Comparison of ENCODE assay signal across 8 mouse cellular contexts in genomic region chr1:119503808-119504207, GRCm38 (mm10). TPM values are rescaled to one million over a fixed set of nuclear protein-coding genes. Genes with fewer than 3 reads are reported as not detected.
DNase-seq lines count a peak whose midpoint lies in the region; ATAC-seq and TF ChIP-seq lines count a peak whose summit lies in the region.

No protein-coding gene starts in this region.

- H3K9me3 ChIP-seq in kidney, embryonic 16.5 days (ENCODE audit: low read length) = no peaks in the 10 kb centered on the region
- no peaks in the 10 kb centered on the region for H3K9me3 ChIP-seq in hindbrain, postnatal 0 days (ENCODE audit: low read length)

- peaks cover 14% of the 10 kb centered on the region for H3K36me3 ChIP-seq in kidney, embryonic 16.5 days (ENCODE audit: insufficient read depth, low read length)
- no peaks in the 10 kb centered on the region for H3K36me3 ChIP-seq in hindbrain, postnatal 0 days (ENCODE audit: insufficient read depth, low read length)
- H3K36me3 ChIP-seq in myocyte (ENCODE audit: control insufficient read depth, insufficient read depth) = no peaks in the 10 kb centered on the region

- H3K4me1 ChIP-seq in kidney, embryonic 16.5 days (ENCODE audit: insufficient read depth, low read length) = peaks cover 29% of the 10 kb centered on the region
- H3K4me1 ChIP-seq in cortical plate, adult 2 months (ENCODE audit: control insufficient read depth, insufficient read depth, low read length) = peaks cover 9% of the 10 kb centered on the region; the same call in 1 of the 2 replicates
- peaks cover 7% of the 10 kb centered on the region for H3K4me1 ChIP-seq in hindbrain, postnatal 0 days (ENCODE audit: insufficient read depth, low read length)

- H3ac ChIP-seq in myocyte (ENCODE audit: control insufficient read depth, insufficient read length) = peak overlapping the region; percentile 40

- 9% methylated on average over 5 of the region's 5 CpGs for WGBS in kidney, embryonic 16.5 days
- WGBS in hindbrain, postnatal 0 days = 20% methylated on average over 5 of the region's 5 CpGs

- peak overlapping the region; percentile 86 for H3K9ac ChIP-seq in kidney, embryonic 16.5 days (replicated peaks; ENCODE audit: low read length)
- peak overlapping the region; percentile 70 for H3K9ac ChIP-seq in hindbrain, postnatal 0 days (replicated peaks; ENCODE audit: low read length)

- no peak for DNase-seq in kidney, adult 18-20 months
- DNase-seq in hindbrain, postnatal 0 days (ENCODE audit: low spot score) = no peak
- no peak for DNase-seq in adrenal gland, adult 18-20 months (ENCODE audit: low spot score in 2 of 2)
- no peak for DNase-seq in kidney, postnatal 10 days

- peaks cover 53% of the 10 kb centered on the region for H3K79me2 ChIP-seq in myocyte (ENCODE audit: control insufficient read depth, insufficient read depth)

- peak overlapping the region; percentile 85 for H3K4me3 ChIP-seq in kidney, embryonic 16.5 days (ENCODE audit: low read length)
- peak overlapping the region; percentile 72 for H3K4me3 ChIP-seq in cortical plate, adult 2 months (ENCODE audit: insufficient read depth, low read length)
- peak overlapping the region; percentile 72 for H3K4me3 ChIP-seq in hindbrain, postnatal 0 days (ENCODE audit: low read length)
- peak overlapping the region; percentile 71 for H3K4me3 ChIP-seq in myocyte

- H3K4me2 ChIP-seq in kidney, embryonic 16.5 days (replicated peaks; ENCODE audit: low read depth, low read length) = peak overlapping the region; percentile 71
- H3K4me2 ChIP-seq in hindbrain, postnatal 0 days (ENCODE audit: low read depth, low read length) = peak overlapping the region; percentile 83
- H3K4me2 ChIP-seq in myocyte (ENCODE audit: low read depth) = peak overlapping the region; percentile 73

- no peak for TF ChIP-seq CTCF in cortical plate, adult 2 months (IDR thresholded peaks at IDR 0.05; ENCODE audit: extremely low read depth, insufficient read depth, low read length)
- no peak for TF ChIP-seq CTCF in hindbrain, postnatal 0 days (IDR thresholded peaks at IDR 0.05; ENCODE audit: low read depth)

- no peak for TF ChIP-seq POLR2A in cortical plate, adult 2 months (IDR thresholded peaks at IDR 0.05; ENCODE audit: extremely low read depth, insufficient read depth, low read length)
- TF ChIP-seq POLR2A in myocyte (IDR thresholded peaks at IDR 0.05; ENCODE audit: insufficient read length, low read depth) = no peak

- no peaks in the 10 kb centered on the region; the same call in 1 of the 2 replicates for H3K27me3 ChIP-seq in kidney, embryonic 16.5 days (ENCODE audit: insufficient read depth, low read length)
- H3K27me3 ChIP-seq in hindbrain, postnatal 0 days (ENCODE audit: insufficient read depth, low read length) = no peaks in the 10 kb centered on the region
- no peaks in the 10 kb centered on the region for H3K27me3 ChIP-seq in myocyte (ENCODE audit: control insufficient read depth, insufficient read depth, insufficient read length)

- peak overlapping the region; percentile 83 for H3K27ac ChIP-seq in kidney, embryonic 16.5 days (ENCODE audit: low read length)
- H3K27ac ChIP-seq in cortical plate, adult 2 months (ENCODE audit: insufficient read depth, low read length) = no peak overlapping the region
- H3K27ac ChIP-seq in hindbrain, postnatal 0 days = peak overlapping the region; percentile 71; the same call in 1 of the 2 replicates

- no peak for ATAC-seq in kidney, embryonic 16.5 days (ENCODE audit: low FRiP score, low TSS enrichment)
- no peak for ATAC-seq in hindbrain, postnatal 0 days
- no peak for ATAC-seq in frontal cortex, adult (ENCODE audit: low TSS enrichment)

TF ChIP-seq in myocyte, 11 proteins besides CTCF, POLR2A, EP300 and RAD21:
- TF ChIP-seq MYOD1 (IDR thresholded peaks at IDR 0.05; ENCODE audit: control insufficient read depth in 1 of 3, insufficient read length in 2 of 3, low read depth in 2 of 3) = no peak
- TF ChIP-seq POLR2AphosphoS2 (IDR thresholded peaks at IDR 0.05; ENCODE audit: insufficient read length, low read depth) = no peak
- no peak for TF ChIP-seq TCF3 (IDR thresholded peaks at IDR 0.05; ENCODE audit: insufficient read length, low read depth)
- TF ChIP-seq MAX (IDR thresholded peaks at IDR 0.05; ENCODE audit: low read depth) = no peak
- TF ChIP-seq TCF12 (IDR thresholded peaks at IDR 0.05; ENCODE audit: insufficient read depth, poor library complexity, severe bottlenecking) = no peak
- no peak for TF ChIP-seq REST (IDR thresholded peaks at IDR 0.05; ENCODE audit: insufficient read depth, insufficient read length)
- TF ChIP-seq CEBPB (IDR thresholded peaks at IDR 0.05; ENCODE audit: insufficient read depth, poor library complexity, severe bottlenecking) = no peak
- no peak for TF ChIP-seq USF1 (IDR thresholded peaks at IDR 0.05; ENCODE audit: low read depth)
TF ChIP-seq in myocyte: peak in this region for 0.

RNA-seq across cellular contexts. Expression of gene Ralb, which starts 0.8 kb away (rescaled TPM):
- polyA plus RNA-seq in kidney, embryonic 16.5 days (2015; fragmentation: Nextera tagmentation; extraction: Ambion mirVana) = 167 and 174 TPM in 2 replicates
- polyA plus RNA-seq in cortical plate, adult 2 months (2012; rRNA removed) = 20.8 and 21.1 TPM in 2 replicates
- 42.9 and 43.5 TPM in 2 replicates for total RNA-seq in hindbrain, postnatal 0 days (2014; rRNA removed)
- polyA plus RNA-seq in hindbrain, postnatal 0 days (2015; fragmentation: Nextera tagmentation; extraction: Ambion mirVana) = 61.0 and 62.1 TPM in 2 replicates
- 26.0 TPM for polyA plus RNA-seq in myocyte (2012; fragmentation: generic; extraction: Trizol)
- 10 to 100 TPM; 47.7 to 58.3 TPM for total RNA-seq in adrenal gland, adult 18-20 months (2021)

RNA-seq across cellular contexts. Expression of gene Tmem185b, which starts 22.2 kb away (rescaled TPM):
- polyA plus RNA-seq in kidney, embryonic 16.5 days (2015; fragmentation: Nextera tagmentation; extraction: Ambion mirVana) = 32.9 and 33.1 TPM in 2 replicates
- 10.7 and 11.0 TPM in 2 replicates for polyA plus RNA-seq in cortical plate, adult 2 months (2012; rRNA removed)
- 23.0 and 24.2 TPM in 2 replicates for total RNA-seq in hindbrain, postnatal 0 days (2014; rRNA removed)
- 10.3 and 12.9 TPM in 2 replicates for polyA plus RNA-seq in hindbrain, postnatal 0 days (2015; fragmentation: Nextera tagmentation; extraction: Ambion mirVana)
- 15.8 TPM for polyA plus RNA-seq in myocyte (2012; fragmentation: generic; extraction: Trizol)
- total RNA-seq in adrenal gland, adult 18-20 months (2021) = 10 to 100 TPM; 24.9 to 29.0 TPM
